Mouse (Mus musculus): ENCODE measurements at regions not wholly inside any gene's neighbourhood (a gene's known extent, or its start where the extent isn't known, plus 50 kb on each side); places are given as distances from the start of the nearest gene placed in this dataset.

GRCm38 (mm10) chr3:37789143-37789697 is 64.9 kb upstream of the Gm5148 start:
- TF ChIP-seq CTCF (IDR thresholded peaks at IDR 0.05 in 2 of 3, conservative IDR thresholded peaks at IDR 0.05 in 1 of 3; ENCODE audit: control insufficient read depth in 1 of 3, insufficient read depth in 1 of 3, low read depth in 2 of 3, low read length in 3 of 3, poor library complexity in 1 of 3, severe bottlenecking in 1 of 3), result no peak
- no peak for TF ChIP-seq USF1 (IDR thresholded peaks at IDR 0.05; ENCODE audit: low read depth, low read length)
- no peak for TF ChIP-seq NELFE (IDR thresholded peaks at IDR 0.05; ENCODE audit: low read depth, low read length)
- no peak for TF ChIP-seq CHD1 (IDR thresholded peaks at IDR 0.05; ENCODE audit: low read depth, low read length)
- no peak for TF ChIP-seq TBP (IDR thresholded peaks at IDR 0.05; ENCODE audit: low read depth, low read length)
- no peak for TF ChIP-seq BHLHE40 (IDR thresholded peaks at IDR 0.05; ENCODE audit: borderline replicate concordance, low read depth, low read length)
- TF ChIP-seq POLR2A (IDR thresholded peaks at IDR 0.05; ENCODE audit: control insufficient read depth in 1 of 2, insufficient read depth in 1 of 2, low read depth in 1 of 2, low read length in 2 of 2, poor library complexity in 1 of 2), result no peak
- TF ChIP-seq E2F4 (IDR thresholded peaks at IDR 0.05; ENCODE audit: borderline replicate concordance, low read depth, low read length), result no peak
- no peak for TF ChIP-seq TAL1 (IDR thresholded peaks at IDR 0.05; ENCODE audit: low read length)
- no peak for TF ChIP-seq RAD21 (IDR thresholded peaks at IDR 0.05; ENCODE audit: low read depth, low read length)
- TF ChIP-seq POLR2AphosphoS5 (IDR thresholded peaks at IDR 0.05; ENCODE audit: borderline replicate concordance, low read depth, low read length), result no peak
- no peak for TF ChIP-seq EP300 (IDR thresholded peaks at IDR 0.05; ENCODE audit: low read depth in 1 of 2, low read length in 2 of 2)
- no peak for TF ChIP-seq MAFK (IDR thresholded peaks at IDR 0.05; ENCODE audit: borderline replicate concordance, low read depth, low read length)
- no peak for TF ChIP-seq GATA1 (IDR thresholded peaks at IDR 0.05; ENCODE audit: low read depth, low read length)
